Mouse (Mus musculus): Measurements from ENCODE around the gene Acot8.

DNA sequence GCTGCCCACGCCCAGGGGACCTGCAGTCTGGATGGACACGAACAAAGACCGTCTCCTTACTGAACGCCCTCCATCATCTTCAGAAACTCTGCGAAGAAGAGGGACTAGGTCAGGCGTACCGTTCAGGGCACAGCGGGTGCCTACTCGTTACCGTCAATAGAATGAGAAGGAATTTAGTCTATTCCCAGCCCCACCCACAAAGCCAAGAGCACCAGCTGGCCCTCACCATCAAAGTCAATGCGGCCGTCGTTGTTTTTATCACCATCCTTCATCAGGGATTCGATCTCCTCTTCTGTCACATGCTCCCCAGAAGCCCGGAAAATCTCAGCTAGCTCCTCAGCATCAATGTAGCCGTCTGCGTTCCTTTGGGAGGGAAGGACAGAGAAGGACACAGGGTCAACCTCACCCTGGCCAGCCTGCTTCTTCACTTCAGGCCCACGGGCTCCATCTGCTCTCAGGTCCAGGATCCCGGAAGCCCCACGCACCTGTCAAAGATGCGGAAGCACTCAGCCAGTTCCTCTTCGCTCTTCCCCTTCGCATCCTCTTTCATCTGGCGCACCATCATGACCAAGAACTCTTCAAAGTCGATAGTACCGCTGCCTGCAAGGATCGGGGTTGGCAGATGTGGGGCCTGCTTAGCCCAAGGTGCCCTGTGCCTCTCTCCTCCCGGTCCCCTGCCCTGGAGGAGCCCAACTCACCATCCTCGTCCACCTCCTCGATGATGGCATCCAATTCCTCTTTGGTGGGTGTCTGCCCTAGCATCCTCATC is 27.3 kb downstream of the Acot8 start:
- TF ChIP-seq CTCF (IDR thresholded peaks at IDR 0.05; ENCODE audit: extremely low read depth, insufficient read depth, insufficient read length, insufficient replicate concordance) (no peak), POLR2A (IDR thresholded peaks at IDR 0.05; ENCODE audit: low read depth, low read length) (no peak)

All from spleen, adult 2 months (tissue).